Mouse (Mus musculus) testis, adult 10 weeks (tissue): ENCODE measurements around the gene Pgap1. TPM values are rescaled to one million over a fixed set of nuclear protein-coding genes. Genes with fewer than 3 reads are reported as not detected.

Experiments used
- polyA plus RNA-seq: library from polyadenylated mRNA; stranded (reverse); fragments of 350-450 nt; fragmentation: Illumina TruSeq; extraction: RNeasy Lipid Tissue Mini Kit (QIAGEN cat#74804); gene quantifications from one replicate; pipeline ENCODE4 v1.2.3, GENCODE M21; 2014; ENCODE audit warnings: low read depth, low replicate concordance

Pgap1 gene
- polyA plus RNA-seq, result 5.9 TPM

DNA sequence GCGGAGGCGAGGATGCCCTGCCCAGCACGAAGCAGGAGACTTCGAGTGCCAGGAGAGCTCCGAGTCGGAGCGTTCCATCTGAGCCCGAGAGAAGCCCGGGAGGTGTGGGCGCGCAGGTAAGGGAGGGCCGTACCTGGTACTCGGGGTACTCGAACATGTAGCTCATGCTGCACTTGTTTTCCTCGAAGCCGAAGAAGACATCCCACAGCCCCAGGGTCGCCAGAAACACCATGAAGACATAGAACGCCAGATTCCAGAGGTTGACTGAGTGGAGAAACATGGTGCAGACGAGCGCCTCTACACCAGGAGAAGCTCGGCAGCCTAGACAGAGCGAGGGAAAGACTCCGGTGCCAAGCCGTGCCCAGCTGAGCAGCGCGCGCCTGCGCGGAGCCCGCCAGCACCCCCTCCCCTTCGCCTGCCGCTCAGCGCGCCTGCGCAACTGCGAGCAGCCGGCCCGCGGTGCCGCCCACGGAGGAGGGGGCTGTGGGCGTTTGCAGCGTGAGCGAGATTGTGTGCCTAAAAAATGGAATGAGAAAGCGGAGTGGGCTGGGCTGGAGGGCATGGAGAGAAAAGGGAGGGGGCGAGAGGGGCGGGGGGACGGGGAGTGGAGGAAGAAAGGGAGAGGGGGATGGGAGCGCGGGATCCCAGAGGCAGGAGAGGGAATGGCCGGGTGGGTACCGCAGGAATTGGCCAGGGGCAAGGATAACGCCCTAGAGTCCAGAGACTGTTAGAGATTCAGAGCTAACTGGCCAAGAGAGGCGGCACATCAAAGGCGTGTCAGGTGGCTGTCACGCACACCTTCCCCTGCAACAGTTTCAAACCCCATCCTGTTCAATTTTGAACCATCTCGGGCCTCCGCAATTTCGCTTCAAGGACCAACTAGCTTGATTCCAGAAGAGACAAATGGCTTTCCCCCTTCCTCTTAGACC is at the start of gene Pgap1:
Gene Pgap1, minus strand, starts transcription at position 384 of the 929 bp plus-strand sequence.

DNA sequence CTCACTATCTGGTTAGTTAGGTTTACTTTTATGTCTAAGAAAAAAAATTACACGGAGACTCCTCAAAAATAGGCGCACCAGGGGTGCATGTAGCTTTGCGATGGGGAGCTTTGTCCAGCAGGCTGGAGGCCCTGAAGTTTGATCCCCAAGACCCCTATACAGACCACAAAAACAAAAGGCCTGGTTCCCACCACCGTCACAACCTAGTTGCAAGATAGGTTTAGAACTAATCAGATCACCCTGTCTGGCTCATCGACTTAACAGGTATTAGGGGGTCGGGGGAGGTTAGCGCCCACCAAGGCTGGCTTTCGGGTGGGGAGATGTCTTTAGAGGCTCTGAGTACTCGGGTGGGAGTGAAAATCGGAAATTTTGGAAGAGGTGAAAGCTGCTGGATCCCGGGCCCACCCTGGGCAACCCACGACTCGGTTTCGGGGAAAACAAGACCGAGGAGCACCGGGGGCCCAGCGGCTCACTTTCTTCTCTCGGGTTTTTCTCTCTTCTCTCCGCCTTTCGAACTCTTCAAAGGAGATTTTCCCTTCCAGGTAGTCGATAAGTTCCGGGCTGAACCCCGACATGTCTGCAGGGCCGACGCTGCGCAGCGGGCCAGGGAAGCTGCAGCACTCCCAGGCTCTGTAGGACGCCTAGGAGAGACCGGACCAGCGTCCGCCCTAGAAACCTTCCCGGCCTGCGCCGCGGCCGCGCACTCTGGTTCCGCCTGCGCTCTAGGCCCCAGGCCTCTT is 119.0 kb downstream of the Pgap1 start, which contains the start of gene Gtf3c3:
Gene Gtf3c3, minus strand, starts transcription at position 632 of the 740 bp plus-strand sequence.

Other genes with a start within 250 kb of the Pgap1 start
- 28.3 TPM for gene Gtf3c3, start 118.7 kb downstream of the Pgap1 start, polyA plus RNA-seq